Mouse (Mus musculus) heart, postnatal 4 days (tissue): ENCODE results near the gene Kptn. TPM values are rescaled to one million over a fixed set of nuclear protein-coding genes. Genes with fewer than 3 reads are reported as not detected.
A peak's percentile ranks its signal among the peaks of the same experiment; 100 is the strongest.

Source experiments
- DNase-seq: peaks from one replicate; pipeline ENCODE4 v3.0.0; 2021
- total RNA-seq, 2 experiments: library from RNA; stranded (reverse); gene quantifications; 2 replicates each; pipeline ENCODE4 v1.2.3; 2021

The Kptn gene
- total RNA-seq, 2 experiments from 2014 or later = 23.8 to 25.9 TPM

DNA sequence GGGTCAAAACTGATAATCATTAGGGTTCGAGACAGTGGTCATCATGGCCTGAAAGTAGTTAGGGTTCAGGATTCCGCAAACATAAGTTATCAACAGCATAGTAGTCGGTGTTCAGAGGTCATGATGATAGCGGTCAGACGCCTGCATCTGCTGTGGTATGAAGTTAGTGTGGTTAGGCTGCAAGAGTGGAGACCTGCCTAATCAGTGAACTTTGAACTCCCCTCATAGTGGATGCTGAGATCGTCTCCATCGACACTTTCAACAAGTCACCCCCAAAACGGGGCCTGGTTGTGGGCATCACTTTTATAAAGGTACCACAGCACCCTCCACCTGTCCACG, 536 bp downstream of the Kptn start:
- DNase-seq = no peak

DNA sequence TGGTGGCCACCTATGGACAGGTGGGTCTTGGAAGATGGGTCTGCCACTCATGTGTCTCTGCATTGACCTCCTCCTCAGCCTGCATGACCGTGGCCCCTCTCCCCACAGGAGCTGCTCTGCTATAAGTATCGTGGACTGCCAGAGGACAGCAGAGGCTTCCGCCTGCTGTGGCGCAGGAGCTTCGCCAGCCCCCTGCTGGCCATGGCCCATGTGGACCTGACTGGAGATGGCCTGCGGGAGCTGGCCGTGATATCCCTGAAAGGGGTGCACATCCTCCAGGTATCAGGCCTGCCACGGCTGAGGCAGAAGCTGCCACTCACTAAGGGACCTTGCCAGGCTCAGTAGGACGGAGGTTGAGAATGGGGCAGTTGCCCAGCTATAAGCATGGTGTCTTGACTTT, 6.1 kb downstream of the Kptn start:
- DNase-seq = no peak

DNA sequence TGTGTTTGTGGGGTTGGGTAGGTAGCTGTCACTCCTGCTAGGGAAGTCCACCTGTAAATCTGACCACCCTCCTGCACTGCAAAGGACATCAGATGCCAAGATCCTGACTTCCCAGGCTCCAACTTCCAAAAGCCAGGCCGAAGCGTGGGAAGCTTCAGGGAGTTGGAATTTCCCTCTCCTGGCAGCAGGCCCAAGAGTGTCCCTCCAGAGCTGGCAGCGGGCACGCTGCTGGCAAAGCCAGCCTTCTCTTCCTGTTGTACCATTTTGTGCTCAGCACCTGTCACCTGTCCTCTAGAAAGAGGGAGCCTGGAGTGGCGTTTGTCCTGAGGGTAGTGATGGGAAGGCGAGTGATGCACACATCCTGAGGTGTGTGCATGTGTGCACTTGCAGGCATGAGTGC, 8.6 kb downstream of the Kptn start:
- peak; percentile 53 for DNase-seq

DNA sequence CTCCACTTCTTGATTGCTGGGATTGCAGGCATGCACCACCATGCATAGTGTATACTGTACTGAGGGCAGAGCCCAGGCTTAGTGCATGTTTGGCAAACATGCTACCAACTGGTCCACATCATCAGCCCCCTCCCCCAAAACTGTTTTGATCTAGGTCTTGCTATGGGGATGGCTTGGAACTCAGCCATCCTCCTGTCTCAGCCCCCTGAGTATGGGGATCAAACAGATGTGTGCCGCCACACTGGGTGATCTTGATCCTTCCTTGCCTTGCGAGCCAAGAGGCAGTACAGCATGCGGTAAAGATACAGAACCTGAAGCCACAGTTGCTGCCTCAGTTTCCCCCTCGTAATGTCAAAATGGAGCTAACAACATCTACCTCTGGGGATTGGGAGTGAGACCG, 9.2 kb downstream of the Kptn start:
- DNase-seq = no peak

DNA sequence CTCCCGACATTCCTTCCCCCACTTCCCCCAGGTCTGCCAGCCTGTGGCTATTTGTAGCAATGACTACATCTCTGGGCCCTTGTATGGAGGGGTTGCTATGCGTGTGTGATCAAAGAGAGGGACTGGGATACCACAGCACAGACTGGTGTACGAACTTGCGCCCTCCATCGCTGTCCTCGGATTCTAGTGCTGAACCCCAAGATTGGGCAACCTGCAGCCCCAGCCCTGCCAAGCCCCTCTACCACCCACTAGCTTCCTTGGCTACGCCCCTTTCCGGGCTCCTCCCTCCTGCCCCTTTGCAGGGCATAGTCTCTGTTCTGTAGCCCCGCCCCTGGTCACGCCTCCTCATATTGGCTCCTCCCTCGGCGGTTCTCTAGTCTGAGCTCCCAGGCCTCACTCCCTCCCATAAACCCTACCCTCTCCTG, 9.7 kb downstream of the Kptn start, which contains the start of gene Slc8a2:
Slc8a2 (plus strand) TSS at position 406 of the 425 bp plus-strand sequence.
- DNase-seq = peak; percentile 85

DNA sequence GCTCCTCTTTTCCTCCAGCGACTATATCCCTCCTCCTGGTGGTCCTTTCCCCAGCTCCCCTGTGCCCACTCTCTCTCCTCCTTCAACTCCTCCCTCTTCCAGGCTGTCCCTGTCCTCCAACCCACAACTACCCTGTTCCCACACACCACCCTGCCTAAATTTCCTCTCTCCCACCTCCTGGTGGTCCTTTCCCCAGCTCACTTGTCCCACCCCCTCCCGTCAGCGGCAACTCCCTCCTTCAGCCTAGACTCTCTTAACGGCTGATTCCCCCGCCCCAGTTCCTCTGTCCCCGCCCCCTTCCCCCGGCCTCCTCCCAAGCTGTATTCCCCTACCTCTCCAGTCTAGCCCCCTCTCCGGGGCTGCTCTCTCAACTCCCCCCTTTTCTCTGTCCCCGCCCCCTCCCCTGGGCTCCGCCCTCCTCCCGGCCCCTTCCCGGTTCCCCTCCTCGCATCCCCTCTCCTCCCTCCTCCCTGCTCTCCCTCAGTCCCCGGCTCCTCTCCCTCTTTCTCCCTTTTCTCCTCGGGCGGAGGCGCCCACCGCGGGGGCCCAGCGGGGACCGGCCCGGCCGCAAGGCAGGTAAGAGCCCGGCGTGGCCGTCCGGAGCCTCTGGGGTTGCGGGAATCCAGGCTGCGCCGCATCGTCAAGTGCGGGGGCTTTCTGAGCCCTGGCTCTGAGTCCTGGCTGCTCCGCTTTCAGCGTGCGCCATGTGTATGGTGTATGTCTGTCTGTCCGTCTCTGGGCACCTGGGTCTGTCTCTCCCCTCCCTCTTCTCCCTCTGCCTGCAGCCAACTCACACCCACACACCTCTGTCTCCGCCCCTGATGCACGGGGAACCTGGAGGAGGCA, 10.4 kb downstream of the Kptn start:
- DNase-seq = peak; percentile 49

DNA sequence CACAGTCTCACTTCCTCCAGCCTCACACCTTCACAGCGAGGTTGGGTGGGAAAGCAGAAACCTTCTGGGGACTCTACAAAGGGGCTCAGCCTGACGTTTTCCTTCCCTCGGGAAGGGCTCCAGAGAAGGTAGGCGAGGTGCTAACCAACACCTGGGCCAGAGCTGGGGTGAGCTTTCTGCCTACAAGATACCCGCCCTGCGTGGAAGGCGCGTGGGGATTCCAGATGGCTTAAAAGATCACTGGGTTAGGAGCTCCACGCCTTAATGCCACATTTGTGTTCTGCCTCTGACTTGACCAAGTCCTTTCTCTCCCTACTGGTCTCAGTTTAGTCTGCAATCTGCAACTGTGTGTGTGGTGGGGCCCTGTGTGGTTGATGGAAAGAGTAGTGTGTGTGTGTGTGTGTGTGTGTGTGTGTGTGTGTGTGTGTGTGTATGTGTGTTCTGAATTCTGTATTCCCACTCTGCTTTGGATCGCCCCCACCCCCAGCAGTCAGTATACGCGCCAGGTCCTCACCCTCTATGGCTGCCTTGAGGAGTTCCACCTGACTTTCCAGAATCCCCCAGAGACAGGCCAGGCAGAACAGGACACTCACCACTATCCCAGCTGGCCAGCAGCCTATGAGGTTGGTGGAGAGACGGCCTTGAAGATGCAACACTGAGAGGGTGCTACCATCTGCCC, 11.4 kb downstream of the Kptn start:
- no peak for DNase-seq

DNA sequence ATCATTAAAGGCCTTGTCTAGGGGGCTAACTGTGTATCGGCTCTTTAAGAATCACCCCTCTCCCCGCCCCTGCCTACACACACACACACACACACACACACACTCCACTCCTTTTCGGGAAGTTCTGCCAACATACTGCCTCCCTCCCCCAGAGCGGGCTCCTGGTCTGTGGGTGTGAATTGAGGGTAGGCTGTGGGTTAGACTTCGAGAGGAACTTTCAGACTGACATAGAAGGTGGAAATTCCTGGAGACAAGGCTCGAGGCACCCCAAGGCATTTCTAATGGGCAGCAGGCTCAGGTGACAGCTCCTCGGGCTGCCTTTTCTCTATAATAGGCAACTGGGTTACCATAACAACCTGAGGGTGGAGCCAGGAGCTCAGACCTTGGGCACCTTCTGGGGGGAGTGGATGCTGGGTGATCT, 12.5 kb downstream of the Kptn start:
- no peak for DNase-seq

DNA sequence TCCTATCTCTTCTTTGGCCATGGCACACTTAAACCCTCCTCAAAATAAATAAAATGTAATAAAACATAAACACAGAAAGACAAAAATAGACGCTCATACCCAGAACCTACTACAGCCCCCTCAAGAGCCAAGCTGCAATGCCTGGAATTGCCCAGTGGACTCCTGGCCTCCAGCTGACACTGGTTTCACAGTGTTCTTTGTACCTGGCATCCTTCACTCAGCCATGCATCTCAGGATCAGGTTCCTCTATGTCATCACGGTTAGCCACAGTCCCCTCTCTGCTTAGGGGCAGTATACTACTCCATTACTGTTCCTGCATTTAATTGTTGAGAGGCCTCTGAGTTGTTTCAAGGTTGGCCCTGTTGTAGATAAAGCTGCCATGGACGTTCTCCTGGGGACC, 13.2 kb downstream of the Kptn start:
- DNase-seq = no peak

DNA sequence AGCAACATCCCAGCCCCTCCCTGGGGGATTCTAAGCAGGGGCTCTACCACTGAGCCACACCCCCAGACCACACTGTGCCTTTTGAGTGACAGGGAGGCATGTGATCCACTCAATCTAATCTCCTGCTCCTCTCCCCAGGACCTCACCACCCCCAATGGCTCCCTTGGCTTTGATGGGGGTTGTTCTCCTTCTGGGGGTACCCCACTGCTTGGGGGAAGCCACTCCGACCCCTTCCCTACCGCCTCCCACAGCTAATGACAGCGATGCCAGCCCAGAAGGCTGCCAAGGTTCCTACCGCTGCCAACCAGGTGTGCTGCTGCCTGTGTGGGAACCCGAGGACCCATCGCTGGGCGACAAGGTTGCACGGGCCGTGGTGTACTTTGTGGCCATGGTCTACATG, 14.0 kb downstream of the Kptn start:
- DNase-seq = no peak

DNA sequence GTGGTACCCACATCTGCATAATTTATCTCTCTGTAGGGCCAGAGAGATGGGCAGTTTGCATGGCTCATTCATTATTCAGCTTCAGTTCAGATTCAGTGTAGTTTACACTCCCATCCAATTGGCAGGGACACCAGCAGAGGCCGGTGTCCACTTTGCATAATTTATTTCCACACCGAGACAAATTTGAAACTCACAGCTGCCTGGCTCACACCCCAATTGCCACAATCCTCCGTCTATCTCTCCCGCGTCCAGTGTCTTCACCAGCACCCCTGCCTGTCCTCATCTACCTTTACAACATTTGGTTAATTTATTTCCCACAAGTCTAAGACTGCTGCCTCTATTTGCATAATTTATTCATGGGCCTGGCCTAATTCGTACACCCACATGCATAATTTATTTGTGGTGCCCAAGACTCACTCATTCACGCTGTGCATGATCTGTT, 15.3 kb downstream of the Kptn start:
- no peak for DNase-seq

DNA sequence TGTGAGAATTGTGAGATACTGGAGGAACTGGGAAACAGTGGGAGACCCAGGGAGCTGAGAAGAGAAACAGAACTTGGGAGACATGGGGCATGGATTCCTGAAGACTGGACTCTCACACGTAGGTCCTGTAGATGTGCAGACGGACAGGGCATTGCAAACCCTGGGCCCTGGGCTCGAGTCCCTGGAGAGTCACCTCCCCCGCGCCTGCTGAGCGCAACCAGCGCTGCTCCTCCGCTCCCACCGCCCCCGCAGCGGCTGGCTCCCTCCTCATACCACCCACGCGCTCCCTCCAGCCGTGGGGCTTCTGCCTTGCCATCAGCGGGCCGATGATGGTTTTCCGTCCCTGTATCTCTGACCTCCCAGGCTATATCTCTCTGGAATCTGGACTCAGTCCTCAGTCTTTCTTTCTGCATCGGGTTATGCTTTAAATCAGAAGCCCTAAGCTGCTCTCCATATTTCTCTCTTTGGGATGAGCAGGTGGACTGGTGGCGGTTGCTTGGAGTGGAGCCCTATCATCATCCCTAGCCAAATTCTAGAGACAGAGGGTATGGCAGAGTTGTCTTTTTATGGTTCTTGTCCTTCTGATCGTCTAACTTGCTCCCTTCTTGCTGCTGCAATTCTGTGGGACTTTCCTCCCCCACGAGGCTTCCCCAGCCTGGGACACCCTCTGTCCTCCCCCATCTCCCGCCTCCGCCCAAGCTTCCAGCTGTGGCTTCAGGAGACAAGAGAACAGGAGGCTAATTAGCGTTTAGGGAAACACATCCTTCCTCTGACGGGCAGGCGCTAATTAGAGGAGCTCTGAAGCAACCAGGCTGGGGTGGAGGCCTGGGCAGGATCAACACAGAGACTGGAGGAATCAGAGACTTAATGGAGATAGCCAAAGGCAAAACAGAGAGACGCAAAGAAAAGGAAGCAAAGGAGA, 27.1 kb downstream of the Kptn start:
- no peak for DNase-seq

DNA sequence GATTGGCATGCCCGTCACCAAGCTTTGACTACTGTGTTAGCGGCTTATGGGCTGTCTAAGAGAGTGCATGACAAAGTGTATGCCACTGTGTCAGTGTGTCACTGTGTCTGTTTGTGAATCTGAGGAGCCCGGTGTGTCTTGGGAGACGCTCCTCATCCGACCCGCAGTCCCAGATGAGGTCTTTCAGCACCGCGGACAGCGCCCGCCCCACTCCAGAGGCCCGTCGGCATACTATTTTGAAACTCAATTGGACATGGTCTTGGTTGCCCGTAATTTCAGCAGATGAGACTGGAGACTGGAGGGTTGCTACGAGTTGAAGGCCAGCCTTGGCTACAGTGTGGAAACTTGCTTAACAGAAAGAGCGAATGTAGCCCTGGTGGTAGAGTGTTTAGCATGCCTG, 27.9 kb downstream of the Kptn start:
- DNase-seq = peak; percentile 84

DNA sequence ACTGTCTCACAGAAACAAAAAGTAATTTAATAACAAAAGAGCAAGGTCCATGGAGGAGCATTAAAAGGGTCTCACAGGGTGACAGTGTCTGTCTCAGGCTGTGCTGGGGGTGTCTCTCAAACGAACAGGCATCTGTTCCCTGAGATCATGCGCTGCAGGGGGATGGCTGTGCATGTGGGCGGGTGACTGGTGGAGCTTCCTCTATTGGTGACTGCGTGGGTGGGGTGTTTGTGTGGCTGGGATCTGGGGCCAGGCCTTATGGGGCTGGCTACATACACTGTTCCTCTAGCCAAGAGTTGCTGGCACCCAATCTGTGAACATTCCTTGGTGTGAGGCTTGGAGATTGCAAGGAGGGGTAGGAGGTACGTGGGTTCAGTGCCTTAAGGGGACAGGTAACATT, 29.5 kb downstream of the Kptn start:
- no peak for DNase-seq

DNA sequence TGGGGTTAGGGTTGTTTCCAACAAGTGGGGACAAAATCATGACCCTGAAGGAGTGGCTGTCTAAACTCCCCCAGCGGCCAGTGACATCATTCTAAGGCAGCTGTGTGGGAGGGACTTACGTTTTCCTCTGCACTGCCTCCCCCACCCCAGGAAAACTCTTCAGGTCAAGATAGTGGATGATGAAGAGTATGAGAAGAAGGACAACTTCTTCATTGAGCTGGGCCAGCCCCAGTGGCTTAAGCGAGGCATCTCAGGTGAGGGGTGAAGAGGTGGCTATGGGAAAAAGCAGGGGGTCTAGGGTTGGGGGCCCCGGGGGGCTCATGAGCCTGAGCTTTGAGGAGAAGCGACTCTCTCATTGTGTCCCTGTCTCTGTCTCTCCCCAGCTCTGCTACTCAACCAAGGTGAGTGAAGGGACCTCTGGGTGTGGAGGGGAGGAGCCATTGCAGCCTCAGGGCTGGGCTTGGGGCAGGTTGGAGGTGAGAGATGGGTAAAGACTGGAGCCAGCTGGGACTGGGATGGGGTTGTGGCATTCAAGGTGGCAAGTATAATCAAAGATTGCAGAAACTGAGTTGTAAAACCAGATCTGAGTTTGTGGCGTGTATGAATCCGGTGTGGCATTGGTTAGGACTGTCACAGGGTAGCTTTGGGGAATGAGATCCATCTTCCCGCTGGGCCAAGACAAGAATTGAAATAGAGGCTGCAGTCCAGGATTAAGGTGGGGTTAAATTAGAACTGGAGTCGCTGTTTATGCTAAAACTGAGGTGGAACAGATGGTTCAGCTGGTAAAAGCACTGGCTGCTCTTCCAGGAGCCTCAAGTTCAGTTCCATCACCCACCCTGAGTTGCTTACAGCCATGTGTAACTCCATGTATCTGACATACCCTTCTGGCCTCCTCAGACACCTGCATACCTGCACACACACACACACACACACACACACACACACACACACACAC, 30.8 kb downstream of the Kptn start:
- DNase-seq = no peak

DNA sequence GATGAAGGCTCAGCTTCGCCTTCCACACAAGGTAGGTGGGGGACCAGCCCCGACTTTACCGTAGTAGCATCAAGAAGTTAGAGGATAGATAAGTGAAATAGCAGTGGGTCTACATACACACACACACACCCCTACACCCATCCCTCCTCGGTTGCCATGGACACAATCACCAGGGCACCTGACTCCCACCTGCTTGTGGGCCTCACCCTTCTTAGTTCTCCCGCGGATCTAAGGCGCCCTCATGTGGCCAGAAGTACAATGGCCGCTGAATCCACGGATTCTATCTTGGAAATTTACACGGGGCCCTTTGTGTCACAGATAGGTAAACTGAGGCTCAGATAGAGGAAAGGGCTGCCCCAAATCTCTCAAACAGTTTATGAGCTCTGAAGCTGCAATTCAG, 33.8 kb downstream of the Kptn start:
- peak; percentile 65 for DNase-seq

DNA sequence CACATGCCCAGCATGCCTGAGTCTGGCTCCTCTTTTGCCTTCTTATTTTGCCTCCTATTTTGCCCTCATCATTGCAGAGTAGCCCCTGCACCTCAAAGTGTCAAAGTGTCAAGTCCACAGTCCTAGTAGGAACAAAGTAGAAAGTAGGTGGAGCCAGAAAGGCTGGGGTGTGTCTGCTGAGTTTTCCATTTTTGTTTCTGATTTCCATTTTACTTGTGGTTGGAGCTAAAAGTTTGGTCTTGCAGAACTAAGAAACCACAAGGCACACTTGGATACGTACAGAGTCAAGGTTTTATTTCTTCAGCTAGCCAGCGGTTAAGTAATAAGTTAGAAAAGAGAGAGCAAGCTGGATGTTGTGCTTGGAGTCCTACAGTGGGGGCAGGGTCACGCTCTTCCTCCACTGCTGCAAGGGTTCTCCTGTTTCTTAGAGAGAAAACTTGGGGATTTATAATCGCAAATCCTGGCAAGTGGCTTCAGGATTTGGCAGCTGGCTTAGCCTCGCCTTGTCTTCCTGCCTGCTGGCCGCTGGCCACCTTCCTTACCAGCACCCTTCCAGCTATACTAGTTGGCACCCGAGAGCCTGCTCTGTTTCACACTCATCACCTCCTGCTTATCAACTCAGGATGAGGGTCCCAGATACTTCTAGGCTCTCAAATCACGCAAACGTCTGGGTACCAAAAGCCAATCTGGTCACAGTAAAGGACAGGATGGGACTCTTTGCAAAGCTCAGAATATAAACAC, 35.6 kb downstream of the Kptn start:
- DNase-seq = peak; percentile 62

DNA sequence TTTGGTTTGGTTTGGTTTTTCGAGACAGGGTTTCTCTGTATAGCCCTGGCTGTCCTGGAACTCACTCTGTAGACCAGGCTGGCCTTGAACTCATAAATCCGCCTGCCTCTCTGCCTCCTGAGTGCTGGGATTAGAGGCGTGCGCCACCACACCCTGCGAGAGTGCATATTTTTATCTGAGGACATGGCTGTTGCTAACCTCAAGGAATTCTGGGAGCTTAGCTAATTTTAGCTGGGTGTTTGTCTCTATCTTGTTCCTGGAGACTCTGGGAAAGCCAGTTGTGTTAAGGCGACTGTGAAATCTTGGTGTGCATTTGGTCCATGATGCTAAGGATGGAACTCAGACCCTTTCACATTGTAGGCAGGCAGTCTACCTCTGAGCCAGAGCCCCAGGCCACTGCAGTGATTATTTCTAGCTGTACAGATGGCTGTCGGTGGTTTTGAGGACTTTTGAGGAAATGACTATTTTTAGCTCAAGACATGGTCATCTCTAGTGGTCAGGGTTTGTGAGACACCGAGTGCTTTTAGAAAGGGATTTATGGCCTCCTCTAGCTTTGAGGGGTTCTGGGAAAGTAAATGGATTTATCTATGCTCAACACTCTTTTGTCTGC, 36.5 kb downstream of the Kptn start:
- DNase-seq = peak; percentile 27

DNA sequence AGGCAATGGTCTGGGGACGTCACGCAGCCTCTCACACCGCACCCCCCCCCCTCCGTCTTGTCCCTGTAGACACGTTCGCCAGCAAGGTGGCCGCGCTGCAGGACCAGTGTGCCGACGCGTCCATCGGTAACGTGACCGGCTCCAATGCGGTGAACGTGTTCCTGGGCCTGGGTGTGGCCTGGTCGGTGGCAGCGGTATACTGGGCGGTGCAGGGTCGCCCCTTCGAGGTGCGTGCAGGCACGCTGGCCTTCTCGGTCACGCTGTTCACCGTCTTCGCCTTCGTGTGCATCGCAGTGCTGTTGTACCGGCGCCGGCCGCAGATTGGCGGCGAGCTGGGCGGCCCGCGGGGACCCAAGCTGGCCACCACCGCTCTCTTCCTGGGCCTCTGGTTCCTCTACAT, 39.0 kb downstream of the Kptn start:
- no peak for DNase-seq

DNA sequence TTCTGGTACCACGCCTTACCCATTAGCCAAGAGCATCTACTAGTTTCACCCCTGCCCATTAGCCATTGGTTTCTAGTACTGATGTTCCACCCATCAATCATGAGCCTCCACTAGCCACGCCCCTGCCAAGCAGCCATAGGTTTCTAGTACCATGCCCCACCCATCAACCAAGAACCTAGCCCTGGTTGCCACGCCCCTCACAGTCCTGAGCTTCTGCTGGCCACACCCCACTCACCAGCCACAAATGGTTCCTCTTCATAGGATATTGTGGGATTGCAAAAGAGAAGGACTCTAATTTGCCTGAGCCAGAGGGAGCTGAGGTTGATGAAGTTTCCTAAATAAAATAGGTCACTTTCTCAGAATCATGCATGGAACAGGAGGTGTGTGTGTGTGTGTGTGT, 41.0 kb downstream of the Kptn start:
- DNase-seq = no peak

DNA sequence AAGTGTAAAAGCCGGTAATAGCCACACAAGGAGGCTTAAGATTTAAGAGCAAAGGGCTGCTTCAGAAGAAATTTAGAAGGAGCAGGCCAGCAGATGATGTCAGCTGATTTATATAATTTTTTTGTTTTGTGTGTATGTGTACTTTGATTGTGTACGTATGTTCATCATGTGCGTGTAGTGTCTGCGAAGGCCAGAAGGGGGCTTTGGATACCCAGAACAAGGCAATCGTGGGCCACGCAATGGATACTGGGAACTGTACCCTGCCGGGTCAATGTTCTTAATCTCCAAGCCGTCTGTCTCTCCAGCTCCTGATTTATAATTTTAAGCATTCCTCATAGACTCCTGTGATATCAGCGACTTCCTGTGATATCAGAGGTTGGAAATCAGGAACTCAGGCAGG, 41.6 kb downstream of the Kptn start:
- DNase-seq = no peak
